Mouse (Mus musculus) ES-E14 (cell line): Measurements from ENCODE around the gene Fsd1.

Experiments
- MAFK ChIP-seq: IDR thresholded peaks from 2 replicates; pipeline ENCODE4 v1.6.1; 2014; ENCODE audit warnings: mild to moderate bottlenecking, low read depth, low read length, inconsistent platforms; ENCODE audit not compliant: insufficient read depth
- ZC3H11A ChIP-seq: IDR thresholded peaks from 2 replicates; pipeline ENCODE4 v1.6.1; 2012; ENCODE audit warnings: low read depth, mild to moderate bottlenecking, inconsistent platforms, low read length, borderline replicate concordance
- ZNF384 ChIP-seq: IDR thresholded peaks from 2 replicates; pipeline ENCODE4 v1.6.1; 2012; ENCODE audit warnings: low read depth, low read length, inconsistent platforms

- TF ChIP-seq ZC3H11A (no peak), MAFK (no peak), ZNF384 (no peak)
Measured at GRCm38 (mm10) chr17:56032127-56032733, 45.9 kb downstream of the Fsd1 start.
